Mouse (Mus musculus): ENCODE measurements at regions not wholly inside any gene's neighbourhood (a gene's known extent, or its start where the extent isn't known, plus 50 kb on each side); places are given as distances from the start of the nearest gene placed in this dataset.

- ATAC-seq = no peak
Measured at GRCm38 (mm10) chr3:63542638-63543408, 59.1 kb upstream of the Gm34302 start.

DNA sequence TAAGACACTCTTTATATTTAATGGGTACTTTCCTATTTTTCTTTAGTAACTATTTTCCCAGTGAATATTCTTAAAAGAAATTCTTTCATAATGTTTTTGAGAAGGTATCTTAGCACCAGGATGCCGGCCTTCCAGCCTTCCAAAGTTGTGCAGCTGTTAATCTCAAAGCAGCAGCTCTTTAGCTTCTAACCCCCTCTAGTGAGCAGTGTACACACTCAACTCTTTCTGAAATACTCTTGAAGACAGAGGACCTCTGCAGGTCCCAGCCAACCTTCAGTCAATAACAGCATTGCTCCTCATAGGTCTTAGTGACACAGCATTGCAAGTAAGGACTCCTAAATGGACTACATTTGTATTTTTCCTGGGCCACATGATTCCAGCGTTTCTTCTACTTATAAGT, 55.2 kb upstream of the Gm34302 start:
- no peak for ATAC-seq

DNA sequence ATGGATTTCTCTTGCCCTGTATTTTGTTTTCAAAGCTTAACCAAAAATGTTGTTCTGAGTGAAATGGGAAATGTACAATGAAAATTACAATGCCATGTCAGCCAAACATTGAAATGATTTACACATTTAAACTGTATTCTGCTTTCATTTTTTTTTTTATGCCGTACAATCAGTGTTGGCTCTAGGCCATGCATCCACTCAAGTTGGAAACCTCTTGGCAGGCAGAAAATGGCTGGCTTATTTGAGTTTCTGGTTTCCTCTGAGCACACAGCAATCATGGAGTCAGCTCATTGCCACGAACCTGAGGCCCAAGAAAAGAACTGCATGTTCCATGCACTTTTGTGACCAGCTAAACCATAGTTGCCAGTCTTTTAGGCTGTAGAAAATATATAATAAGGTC, 50.5 kb upstream of the Gm34302 start:
- no peak for ATAC-seq
